Mouse (Mus musculus): ENCODE data around the gene Kbtbd13.

The Kbtbd13 gene

GRCm38 (mm10) chr9:65391613-65391964, at the start of gene Kbtbd13:
Kbtbd13 (minus strand) TSS chr9:65391652.
- no peak for DNase-seq (ENCODE audit: low spot score in 2 of 2)

- DNase-seq (ENCODE audit: low spot score in 2 of 2): peak; percentile 76 to 82
Observed at GRCm38 (mm10) chr9:65435671-65436301, 44.3 kb upstream of the Kbtbd13 start, which contains the start of gene Mtfmt. Mtfmt (plus strand) TSS chr9:65435782.

GRCm38 (mm10) chr9:65435211-65435610, 43.8 kb upstream of the Kbtbd13 start:
- DNase-seq (ENCODE audit: low spot score in 2 of 2): no peak

- no peak for DNase-seq (ENCODE audit: low spot score in 2 of 2)
Observed at GRCm38 (mm10) chr9:65434140-65434539, 42.7 kb upstream of the Kbtbd13 start.

GRCm38 (mm10) chr9:65432236-65432635, 40.8 kb upstream of the Kbtbd13 start:
- peak; percentile 86 to 88 for DNase-seq (ENCODE audit: low spot score in 2 of 2)

- DNase-seq (ENCODE audit: low spot score in 2 of 2): no peak
Observed at GRCm38 (mm10) chr9:65430921-65431320, 39.5 kb upstream of the Kbtbd13 start.

- DNase-seq (ENCODE audit: low spot score in 2 of 2): no peak
Observed at GRCm38 (mm10) chr9:65430401-65430800, 38.9 kb upstream of the Kbtbd13 start.

GRCm38 (mm10) chr9:65428003-65428402, 36.6 kb upstream of the Kbtbd13 start:
- no peak for DNase-seq (ENCODE audit: low spot score in 2 of 2)

- no peak for DNase-seq (ENCODE audit: low spot score in 2 of 2)
Observed at GRCm38 (mm10) chr9:65427511-65427910, 36.1 kb upstream of the Kbtbd13 start.

GRCm38 (mm10) chr9:65424393-65424792, 32.9 kb upstream of the Kbtbd13 start:
- no peak for DNase-seq (ENCODE audit: low spot score in 2 of 2)

- no peak for DNase-seq (ENCODE audit: low spot score in 2 of 2)
Observed at GRCm38 (mm10) chr9:65422760-65423501, 31.5 kb upstream of the Kbtbd13 start, which contains the start of gene Slc51b. Slc51b (minus strand) TSS chr9:65422955.

- no peak for DNase-seq (ENCODE audit: low spot score in 2 of 2)
Observed at GRCm38 (mm10) chr9:65419633-65420032, 28.2 kb upstream of the Kbtbd13 start.

GRCm38 (mm10) chr9:65417738-65418137, 26.3 kb upstream of the Kbtbd13 start:
- no peak for DNase-seq (ENCODE audit: low spot score in 2 of 2)

GRCm38 (mm10) chr9:65411326-65411725, 19.9 kb upstream of the Kbtbd13 start:
- DNase-seq (ENCODE audit: low spot score in 2 of 2): no peak

- DNase-seq (ENCODE audit: low spot score in 2 of 2): no peak
Observed at GRCm38 (mm10) chr9:65410378-65410777, 18.9 kb upstream of the Kbtbd13 start.

GRCm38 (mm10) chr9:65408871-65409295, 17.4 kb upstream of the Kbtbd13 start:
- DNase-seq (ENCODE audit: low spot score in 2 of 2): no peak

- no peak for DNase-seq (ENCODE audit: low spot score in 2 of 2)
Observed at GRCm38 (mm10) chr9:65407861-65408260, 16.4 kb upstream of the Kbtbd13 start.

GRCm38 (mm10) chr9:65407327-65407726, 15.9 kb upstream of the Kbtbd13 start:
- DNase-seq (ENCODE audit: low spot score in 2 of 2): no peak

GRCm38 (mm10) chr9:65405184-65405449, 13.7 kb upstream of the Kbtbd13 start:
- DNase-seq (ENCODE audit: low spot score in 2 of 2): no peak

- peak; percentile 32 to 51 for DNase-seq (ENCODE audit: low spot score in 2 of 2)
Observed at GRCm38 (mm10) chr9:65404331-65405183, 13.1 kb upstream of the Kbtbd13 start.

GRCm38 (mm10) chr9:65399934-65400333, 8.5 kb upstream of the Kbtbd13 start:
- DNase-seq (ENCODE audit: low spot score in 2 of 2): no peak

GRCm38 (mm10) chr9:65398279-65398678, 6.8 kb upstream of the Kbtbd13 start, which contains the start of gene Rasl12:
Rasl12 (plus strand) TSS chr9:65398506.
- peak in 1 of 2 experiments; percentile 25 for DNase-seq (ENCODE audit: low spot score in 2 of 2)

Data from frontal cortex, postnatal 25 days (tissue).